Mouse (Mus musculus): ENCODE measurements around the gene Mia. TPM values are rescaled to one million over a fixed set of nuclear protein-coding genes. Genes with fewer than 3 reads are reported as not detected.

Gene Mia
- total and polyA plus RNA-seq, 2 experiments from 2014 or later = 17.6 to 20.6 TPM

DNA sequence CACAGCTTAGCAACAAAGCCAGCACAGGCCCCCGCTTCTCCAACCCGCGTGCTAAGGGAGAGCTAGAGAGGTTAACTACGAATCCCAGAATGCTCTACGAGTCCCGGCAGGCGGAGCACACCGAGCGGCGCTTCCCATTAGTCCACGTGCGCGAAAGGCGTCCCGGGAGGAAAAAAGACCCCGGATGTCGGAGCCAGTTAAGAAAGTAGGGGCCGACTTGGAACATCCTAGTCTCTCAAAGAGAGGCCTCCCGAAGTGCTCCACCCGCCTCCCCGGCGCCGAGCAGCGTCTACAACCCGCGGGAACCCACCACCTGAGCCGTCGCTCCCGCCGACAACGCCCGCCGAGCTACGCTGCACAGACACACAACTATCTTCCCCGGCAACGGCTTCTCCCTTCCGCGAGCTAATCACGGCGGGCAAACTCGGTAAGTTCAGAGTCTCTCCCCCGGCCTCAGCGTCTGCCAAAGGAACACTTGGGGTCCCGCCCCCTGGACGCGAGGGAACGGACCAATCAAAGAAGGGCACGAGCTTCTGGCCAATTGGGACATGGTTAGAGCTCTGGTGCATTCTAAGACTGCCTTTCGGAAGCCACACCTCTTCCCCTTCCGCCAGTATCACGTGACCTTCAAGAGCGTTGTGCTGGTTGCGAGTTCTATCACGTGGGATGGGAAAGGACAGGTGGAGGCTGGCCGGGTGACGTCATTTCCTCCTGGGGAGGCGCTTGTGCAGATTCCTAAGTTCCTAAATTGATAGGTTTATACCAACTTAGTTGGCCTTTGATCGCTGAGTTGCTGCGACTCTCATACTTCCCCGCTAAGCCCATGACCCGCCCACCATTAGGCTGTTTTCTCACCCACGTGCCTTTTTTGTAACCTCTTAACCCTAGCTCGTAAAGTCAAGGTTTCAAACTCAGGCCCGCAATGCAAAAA lies 15.0 kb upstream of the Mia start, which contains the start of the genes BC024978 and Snrpa:
BC024978 (plus strand) TSS at position 101 of the 931 bp plus-strand sequence.
Snrpa (minus strand) TSS at position 591 of the 931 bp plus-strand sequence.
- under 1% methylated on average over 60 of the region's 64 CpGs for WGBS
- Histone ChIP-seq H3K4me2 (ENCODE audit: low read depth, low read length, poor library complexity, severe bottlenecking) (peak within 1 kb of the TSS; percentile 79), H3K27me3 (ENCODE audit: insufficient read depth, low read length) (no peaks in the 10 kb centered on the region), H3K9me3 (ENCODE audit: low read length) (no peaks in the 10 kb centered on the region), H3K9ac (replicated peaks; ENCODE audit: low read length, poor library complexity, severe bottlenecking) (peak within 1 kb of the TSS; percentile 88), H3K4me3 (ENCODE audit: low read depth, low read length) (peak within 1 kb of the TSS; percentile 78), H3K36me3 (ENCODE audit: insufficient read depth, low read length) (peaks cover 25% of the 10 kb centered on the region), H3K27ac (ENCODE audit: low read depth, low read length) (peak within 1 kb of the TSS; percentile 96), H3K4me1 (ENCODE audit: insufficient read depth, low read length) (0 out of 2 replicates have a peak, but pooled peaks cover 7% of the 10 kb centered on the region)
- peak; percentile 100 for DNase-seq (ENCODE audit: low spot score)
- TF ChIP-seq CTCF (IDR thresholded peaks at IDR 0.05) = peak; percentile 21; the same call in 1 of the 2 replicates
- peak; percentile 98 for ATAC-seq (ENCODE audit: low FRiP score)

DNA sequence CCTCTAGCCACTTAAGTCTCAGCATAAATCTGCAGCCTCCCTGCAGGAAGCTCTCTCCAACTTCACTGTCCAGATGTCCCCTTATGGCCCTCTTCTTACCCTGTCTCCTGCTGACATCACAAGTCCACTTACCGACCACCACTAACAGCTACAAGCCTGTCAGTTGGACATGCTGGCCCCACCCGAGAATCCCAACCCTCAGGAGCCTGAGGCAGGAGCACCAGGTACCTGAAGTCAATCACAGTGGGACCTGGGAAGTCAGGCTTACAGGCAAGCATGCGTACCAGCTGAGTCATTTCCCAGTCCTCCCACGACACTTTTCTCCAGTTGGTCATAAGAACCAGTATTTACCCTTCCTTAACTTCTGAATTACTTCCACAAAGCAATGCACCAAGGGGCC lies 12.8 kb upstream of the Mia start:
- H3K36me3 ChIP-seq (ENCODE audit: insufficient read depth, low read length) = peaks cover 44% of the 10 kb centered on the region
- TF ChIP-seq CTCF (IDR thresholded peaks at IDR 0.05) = no peak
- H3K4me3 ChIP-seq (ENCODE audit: low read depth, low read length) = no peak overlapping the region
- no peak for ATAC-seq (ENCODE audit: low FRiP score)
- 0 out of 2 replicates have a peak, but pooled peaks cover 7% of the 10 kb centered on the region for H3K4me1 ChIP-seq (ENCODE audit: insufficient read depth, low read length)
- no peaks in the 10 kb centered on the region for H3K9me3 ChIP-seq (ENCODE audit: low read length)
- no peak overlapping the region for H3K27ac ChIP-seq (ENCODE audit: low read depth, low read length)
- H3K9ac ChIP-seq (replicated peaks; ENCODE audit: low read length, poor library complexity, severe bottlenecking) = 0 out of 2 replicates have a peak overlapping the region, but pooled peaks have one; percentile 24
- 89% methylated on average over 4 of the region's 4 CpGs for WGBS
- H3K4me2 ChIP-seq (ENCODE audit: low read depth, low read length, poor library complexity, severe bottlenecking) = no peak overlapping the region
- no peak for DNase-seq (ENCODE audit: low spot score)
- no peaks in the 10 kb centered on the region for H3K27me3 ChIP-seq (ENCODE audit: insufficient read depth, low read length)

DNA sequence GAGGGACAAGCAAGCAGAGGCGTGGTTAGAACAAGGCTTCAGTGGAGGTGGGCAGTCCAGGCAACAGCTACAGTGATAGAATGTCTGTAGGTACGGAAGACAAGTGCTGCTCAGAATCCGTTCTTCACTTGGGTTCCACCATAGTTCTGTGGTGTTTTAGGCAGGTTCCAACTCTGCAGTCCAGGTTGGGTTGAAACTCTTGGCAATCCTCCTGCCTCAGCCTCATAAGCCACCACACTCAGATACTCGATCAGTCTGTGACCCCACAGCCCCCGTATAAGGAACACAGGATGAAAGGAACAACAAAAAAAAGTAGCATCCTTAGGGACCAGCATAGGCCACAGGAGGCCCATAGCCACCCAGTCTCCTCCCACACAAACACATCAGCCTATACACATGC lies 11.5 kb upstream of the Mia start:
- Histone ChIP-seq H3K36me3 (ENCODE audit: insufficient read depth, low read length) (peaks cover 55% of the 10 kb centered on the region), H3K9me3 (ENCODE audit: low read length) (no peaks in the 10 kb centered on the region), H3K4me2 (ENCODE audit: low read depth, low read length, poor library complexity, severe bottlenecking) (no peak overlapping the region), H3K27me3 (ENCODE audit: insufficient read depth, low read length) (no peaks in the 10 kb centered on the region), H3K4me3 (ENCODE audit: low read depth, low read length) (no peak overlapping the region), H3K27ac (ENCODE audit: low read depth, low read length) (no peak overlapping the region), H3K4me1 (ENCODE audit: insufficient read depth, low read length) (0 out of 2 replicates have a peak, but pooled peaks cover 7% of the 10 kb centered on the region), H3K9ac (replicated peaks; ENCODE audit: low read length, poor library complexity, severe bottlenecking) (no peak overlapping the region)
- WGBS = 92% methylated on average over 5 of the region's 5 CpGs
- DNase-seq (ENCODE audit: low spot score) (no peak), ATAC-seq (ENCODE audit: low FRiP score) (no peak)
- no peak for TF ChIP-seq CTCF (IDR thresholded peaks at IDR 0.05)

DNA sequence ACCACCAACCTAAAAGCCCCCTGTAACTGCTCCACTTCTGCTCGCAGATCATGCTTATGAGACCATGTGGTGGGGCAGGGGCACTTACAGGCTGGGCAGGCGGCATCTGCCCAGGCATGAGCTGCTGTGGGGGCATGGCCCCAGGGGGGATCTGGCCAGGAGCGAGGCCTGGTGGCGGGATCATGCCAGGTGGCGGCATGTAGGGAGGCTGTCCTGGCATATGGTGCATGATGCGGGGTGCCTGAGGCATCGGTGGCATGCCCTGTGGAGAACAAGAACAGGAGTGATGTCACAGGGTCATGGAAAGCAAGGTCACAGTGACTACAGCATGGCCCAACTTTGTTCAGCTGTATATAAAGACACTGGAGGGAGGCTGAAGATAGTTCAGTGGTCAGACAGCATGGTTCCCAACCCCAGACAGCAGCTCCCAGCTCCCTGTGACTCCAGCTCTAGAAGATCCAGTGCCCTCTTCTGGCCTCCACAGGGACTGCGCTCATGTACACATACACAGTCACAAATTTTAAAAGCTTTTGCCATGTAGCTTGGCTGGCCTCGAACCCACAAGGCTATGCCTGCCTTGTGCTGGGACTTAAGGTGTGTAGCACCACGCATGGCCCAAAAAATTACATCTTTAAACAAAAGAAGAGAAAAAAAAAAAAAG lies 8.4 kb upstream of the Mia start:
- Histone ChIP-seq H3K4me3 (ENCODE audit: low read depth, low read length) (no peak overlapping the region), H3K27me3 (ENCODE audit: insufficient read depth, low read length) (no peaks in the 10 kb centered on the region), H3K4me2 (ENCODE audit: low read depth, low read length, poor library complexity, severe bottlenecking) (no peak overlapping the region), H3K4me1 (ENCODE audit: insufficient read depth, low read length) (0 out of 2 replicates have a peak, but pooled peaks cover under 1% of the 10 kb centered on the region), H3K36me3 (ENCODE audit: insufficient read depth, low read length) (peaks cover 75% of the 10 kb centered on the region), H3K9me3 (ENCODE audit: low read length) (no peaks in the 10 kb centered on the region), H3K9ac (replicated peaks; ENCODE audit: low read length, poor library complexity, severe bottlenecking) (no peak overlapping the region), H3K27ac (ENCODE audit: low read depth, low read length) (no peak overlapping the region)
- 87% methylated on average over 10 of the region's 10 CpGs for WGBS
- DNase-seq (ENCODE audit: low spot score) (no peak), ATAC-seq (ENCODE audit: low FRiP score) (no peak)
- peak; percentile 35 for TF ChIP-seq CTCF (IDR thresholded peaks at IDR 0.05)

DNA sequence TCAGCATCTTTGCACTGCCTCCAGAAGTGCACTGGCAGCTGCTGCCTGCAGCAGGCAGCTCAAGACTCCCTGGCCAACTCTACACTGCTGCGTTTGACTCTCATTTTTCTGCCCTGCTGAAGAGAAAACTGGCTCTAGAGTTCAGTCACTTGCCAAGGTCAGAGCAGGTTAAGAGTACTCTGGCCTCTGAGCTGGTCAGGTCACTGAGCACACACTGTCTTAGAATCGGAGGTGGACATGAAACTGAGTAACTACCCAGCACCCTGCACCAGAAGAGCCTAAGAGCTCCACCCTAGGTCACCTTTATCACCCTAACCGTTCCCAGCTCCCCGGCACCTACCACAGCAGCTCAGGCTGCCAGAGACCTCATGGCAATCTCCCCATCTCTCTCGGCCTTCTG lies 5.0 kb upstream of the Mia start:
- Histone ChIP-seq H3K9ac (replicated peaks; ENCODE audit: low read length, poor library complexity, severe bottlenecking) (no peak overlapping the region), H3K27ac (ENCODE audit: low read depth, low read length) (no peak overlapping the region), H3K9me3 (ENCODE audit: low read length) (no peaks in the 10 kb centered on the region), H3K4me3 (ENCODE audit: low read depth, low read length) (no peak overlapping the region), H3K4me2 (ENCODE audit: low read depth, low read length, poor library complexity, severe bottlenecking) (no peak overlapping the region), H3K27me3 (ENCODE audit: insufficient read depth, low read length) (no peaks in the 10 kb centered on the region), H3K36me3 (ENCODE audit: insufficient read depth, low read length) (peaks cover 53% of the 10 kb centered on the region), H3K4me1 (ENCODE audit: insufficient read depth, low read length) (no peaks in the 10 kb centered on the region)
- TF ChIP-seq CTCF (IDR thresholded peaks at IDR 0.05) = no peak
- 91% methylated on average over 5 of the region's 5 CpGs for WGBS
- ATAC-seq (ENCODE audit: low FRiP score) (no peak), DNase-seq (ENCODE audit: low spot score) (no peak)

Data from midbrain, postnatal 0 days (tissue).